Mouse (Mus musculus) cortical plate, adult 2 months (tissue): ENCODE data around the gene Ssc5d. TPM values are rescaled to one million over a fixed set of nuclear protein-coding genes. Genes with fewer than 3 reads are reported as not detected.

Source experiments
- H3K27ac ChIP-seq: fragments of 200-500 bp; 2 replicates; pipeline ENCODE4 v1.5.1; 2012; ENCODE audit warnings: low read length, control low read depth, inconsistent platforms; ENCODE audit not compliant: insufficient read depth
- H3K4me1 ChIP-seq: fragments of 200-500 bp; 2 replicates; pipeline ENCODE4 v1.6.1; 2011; ENCODE audit warnings: low read length; ENCODE audit not compliant: control insufficient read depth, insufficient read depth
- H3K4me3 ChIP-seq: fragments of 200-500 bp; 2 replicates; pipeline ENCODE4 v1.5.1; 2011; ENCODE audit warnings: mild to moderate bottlenecking, low read length, control low read depth; ENCODE audit not compliant: insufficient read depth
- CTCF ChIP-seq: fragments of 200-500 bp; IDR thresholded peaks from 2 replicates; pipeline ENCODE4 v1.5.1; 2011; ENCODE audit warnings: mild to moderate bottlenecking, control low read depth, low read length; ENCODE audit not compliant: insufficient read depth; ENCODE audit errors: extremely low read depth
- POLR2A ChIP-seq: fragments of 200-500 bp; IDR thresholded peaks from 2 replicates; pipeline ENCODE4 v1.6.1; 2011; ENCODE audit warnings: mild to moderate bottlenecking, low read length, control low read depth; ENCODE audit not compliant: insufficient read depth; ENCODE audit errors: extremely low read depth
- polyA plus RNA-seq: library from polyadenylated mRNA; depleted of rRNA; stranded (reverse); fragments of >200 nt; gene quantifications from 2 replicates; pipeline ENCODE4 v1.2.3, GENCODE M21; 2012

Ssc5d gene
- polyA plus RNA-seq, 1 experiment: 3.8 TPM

DNA sequence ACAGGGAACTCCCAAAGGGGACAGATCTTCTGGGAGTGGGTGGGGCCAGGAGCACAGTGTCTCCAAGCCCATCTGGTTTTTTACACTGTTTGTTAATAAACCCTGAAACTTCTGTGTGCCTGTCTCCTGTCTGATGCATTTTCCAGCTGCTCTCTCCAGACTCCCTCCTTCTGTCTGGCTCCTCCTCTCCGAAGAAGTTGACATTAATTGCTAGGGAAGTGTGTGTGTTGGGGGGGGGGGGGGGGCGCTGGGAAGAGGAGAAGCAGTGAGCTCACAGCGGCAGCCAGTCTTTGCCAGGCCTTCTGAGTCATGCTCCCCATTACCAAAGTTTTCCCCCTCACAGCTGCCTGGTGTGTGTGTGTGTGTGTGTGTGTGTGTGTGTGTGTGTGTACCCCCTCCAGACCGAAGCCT lies 689 bp upstream of the Ssc5d start:
- TF ChIP-seq POLR2A (0 out of 2 replicates have a peak, but pooled peaks have one; percentile 7), CTCF (no peak)
- Histone ChIP-seq H3K27ac (peak overlapping the region; percentile 37), H3K4me1 (peaks cover 8% of the 10 kb centered on the region), H3K4me3 (no peak overlapping the region)

DNA sequence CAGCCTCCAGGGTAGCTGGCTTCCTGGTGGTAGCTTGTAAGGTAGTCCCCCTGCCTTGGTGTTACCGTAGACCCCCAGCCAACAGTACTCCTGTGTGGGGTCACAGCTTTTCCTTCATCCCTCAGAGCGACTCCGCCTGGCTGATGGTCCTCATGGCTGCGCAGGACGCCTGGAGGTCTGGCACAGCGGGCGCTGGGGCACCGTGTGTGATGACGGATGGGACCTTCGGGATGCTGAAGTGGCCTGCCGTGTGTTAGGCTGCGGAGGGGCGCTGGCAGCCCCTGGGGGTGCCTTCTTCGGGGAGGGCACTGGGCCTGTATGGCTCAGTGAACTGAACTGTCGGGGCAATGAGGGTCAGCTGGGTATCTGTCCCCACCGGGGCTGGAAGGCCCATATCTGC lies 1.3 kb downstream of the Ssc5d start:
- TF ChIP-seq POLR2A (no peak), CTCF (no peak)
- H3K4me1 ChIP-seq: peaks cover 6% of the 10 kb centered on the region
- no peak overlapping the region for H3K4me3 ChIP-seq
- H3K27ac ChIP-seq: no peak overlapping the region

DNA sequence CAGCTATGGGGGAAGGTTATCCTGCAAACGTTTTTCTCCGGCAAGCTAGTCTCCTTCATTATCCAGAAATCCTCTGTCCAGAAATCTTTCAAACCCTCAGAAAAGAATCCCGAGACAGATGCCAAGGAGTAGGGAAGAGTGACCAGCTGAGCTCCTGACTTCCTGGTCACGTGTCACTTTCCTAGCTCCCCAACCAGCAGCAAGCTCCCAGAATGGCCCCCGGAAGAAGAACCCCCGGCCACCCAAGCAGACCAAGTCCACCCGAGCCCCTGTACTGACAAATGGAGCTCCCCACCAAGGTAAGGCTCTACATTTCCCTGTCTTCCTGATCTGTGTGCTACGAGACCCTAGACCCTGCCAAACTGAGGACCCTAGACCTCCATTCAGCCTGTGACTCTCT lies 2.1 kb downstream of the Ssc5d start:
- Histone ChIP-seq H3K4me1 (peaks cover 6% of the 10 kb centered on the region), H3K27ac (no peak overlapping the region), H3K4me3 (no peak overlapping the region)
- TF ChIP-seq POLR2A (no peak), CTCF (no peak)

DNA sequence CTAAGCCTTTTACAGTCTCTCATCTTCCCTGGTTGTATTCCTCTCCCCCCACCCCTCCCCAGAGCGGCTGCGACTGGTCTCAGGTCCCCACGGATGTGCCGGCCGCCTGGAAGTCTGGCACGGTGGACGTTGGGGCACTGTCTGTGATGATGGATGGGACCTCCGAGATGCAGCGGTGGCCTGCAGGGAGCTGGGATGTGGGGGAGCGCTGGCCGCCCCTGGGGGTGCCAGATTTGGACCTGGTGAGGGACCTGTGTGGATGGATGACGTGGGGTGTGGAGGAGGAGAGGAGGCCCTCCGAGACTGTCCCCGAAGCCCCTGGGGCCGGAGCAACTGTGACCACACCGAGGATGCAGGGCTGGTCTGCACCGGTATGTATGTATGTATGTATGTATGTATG lies 2.7 kb downstream of the Ssc5d start:
- Histone ChIP-seq H3K4me1 (peaks cover 6% of the 10 kb centered on the region), H3K27ac (no peak overlapping the region), H3K4me3 (no peak overlapping the region)
- TF ChIP-seq CTCF: no peak
- TF ChIP-seq POLR2A: no peak

DNA sequence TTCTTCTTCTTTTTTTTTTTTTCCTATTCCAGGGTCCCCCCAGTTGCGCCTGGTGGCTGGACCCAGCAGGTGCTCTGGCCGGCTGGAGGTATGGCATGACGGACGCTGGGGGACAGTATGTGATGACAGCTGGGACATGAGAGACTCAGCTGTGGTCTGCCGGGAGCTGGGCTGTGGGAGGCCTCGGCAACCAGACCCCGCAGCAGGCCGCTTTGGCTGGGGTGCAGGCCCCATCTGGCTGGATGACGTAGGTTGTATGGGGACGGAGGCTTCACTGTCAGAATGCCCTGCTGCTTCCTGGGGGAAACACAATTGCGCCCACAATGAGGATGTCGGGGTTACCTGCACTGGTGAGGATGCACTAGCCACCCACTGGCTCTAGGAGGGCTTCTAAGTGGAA lies 7.5 kb downstream of the Ssc5d start:
- Histone ChIP-seq H3K27ac (no peak overlapping the region), H3K4me3 (no peak overlapping the region), H3K4me1 (no peaks in the 10 kb centered on the region)
- TF ChIP-seq POLR2A (no peak), CTCF (no peak)

DNA sequence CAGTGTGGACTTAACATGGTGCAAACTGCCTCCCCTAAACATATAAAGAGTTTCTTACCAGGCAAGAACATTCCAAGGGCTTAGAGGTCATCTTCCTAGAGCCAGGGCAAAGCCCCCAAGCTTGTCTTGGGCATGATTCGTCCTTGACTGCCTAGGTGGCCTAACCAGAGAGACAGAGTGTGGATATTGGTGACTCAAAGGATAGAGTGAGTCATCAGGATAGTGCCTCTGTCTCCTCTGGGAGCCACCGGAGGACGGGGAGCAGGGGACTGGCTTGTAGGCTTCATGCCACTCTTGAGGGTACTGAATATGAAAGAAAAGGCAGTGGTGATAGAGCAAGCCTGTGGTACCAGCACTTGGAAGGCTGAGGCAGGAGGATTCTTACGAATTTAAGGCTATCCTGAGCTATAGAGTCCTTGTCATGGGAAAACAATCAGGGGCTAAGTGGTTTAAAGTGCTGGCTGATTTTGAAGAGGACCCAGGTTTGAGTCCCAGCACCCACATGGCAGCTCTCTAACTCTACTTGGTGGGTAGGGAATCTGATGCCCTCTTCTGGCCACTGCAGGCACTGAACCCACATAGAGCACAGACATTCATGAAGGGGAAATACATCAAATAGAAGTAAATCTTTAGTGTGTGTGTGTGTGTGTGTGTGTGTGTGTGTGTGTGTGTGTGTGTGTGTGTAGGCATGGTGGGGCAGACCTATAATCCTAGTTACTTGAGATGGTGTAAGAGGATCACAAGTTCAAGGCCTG lies 8.8 kb downstream of the Ssc5d start:
- no peaks in the 10 kb centered on the region for H3K4me1 ChIP-seq
- no peak overlapping the region for H3K27ac ChIP-seq
- TF ChIP-seq CTCF: no peak
- no peak for TF ChIP-seq POLR2A
- no peak overlapping the region for H3K4me3 ChIP-seq

DNA sequence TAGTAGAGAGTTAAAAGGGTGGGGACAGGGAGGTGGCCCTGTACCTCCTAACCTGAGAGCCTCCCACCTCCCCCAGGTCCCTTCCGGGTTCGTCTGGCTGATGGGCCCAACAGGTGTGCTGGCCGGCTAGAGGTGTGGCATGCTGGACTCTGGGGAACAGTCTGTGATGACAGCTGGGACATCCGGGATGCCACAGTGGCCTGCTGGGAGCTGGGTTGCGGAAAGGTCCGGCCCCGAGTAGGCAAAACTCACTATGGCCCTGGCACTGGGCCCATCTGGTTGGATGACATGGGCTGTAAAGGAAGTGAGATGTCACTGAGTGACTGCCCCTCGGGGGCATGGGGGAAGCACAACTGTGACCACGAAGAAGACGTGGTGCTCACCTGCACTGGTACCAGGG lies 11.2 kb downstream of the Ssc5d start:
- Histone ChIP-seq H3K27ac (no peak overlapping the region), H3K4me1 (no peaks in the 10 kb centered on the region), H3K4me3 (no peak overlapping the region)
- no peak for TF ChIP-seq CTCF
- TF ChIP-seq POLR2A: no peak

DNA sequence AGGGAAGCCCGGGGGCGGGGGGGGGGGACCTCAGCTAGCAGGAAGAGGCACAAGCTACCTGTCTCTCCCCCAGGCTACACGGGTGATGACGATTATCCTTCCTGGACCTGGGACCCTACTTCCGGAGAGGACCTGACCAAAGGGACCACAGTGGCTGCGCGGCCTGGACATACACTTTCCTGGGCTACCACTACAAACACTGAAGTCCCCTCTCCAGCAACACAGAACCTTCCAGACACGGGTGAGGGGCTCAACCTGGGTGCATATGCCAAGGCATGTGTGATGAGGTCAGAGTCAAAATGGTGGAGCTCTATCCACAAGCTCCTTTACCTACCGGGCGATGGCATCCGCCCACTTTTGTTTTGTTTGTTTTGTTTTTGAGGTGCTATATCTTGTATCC lies 11.8 kb downstream of the Ssc5d start:
- TF ChIP-seq POLR2A (no peak), CTCF (no peak)
- no peaks in the 10 kb centered on the region for H3K4me1 ChIP-seq
- H3K27ac ChIP-seq: no peak overlapping the region
- no peak overlapping the region for H3K4me3 ChIP-seq

DNA sequence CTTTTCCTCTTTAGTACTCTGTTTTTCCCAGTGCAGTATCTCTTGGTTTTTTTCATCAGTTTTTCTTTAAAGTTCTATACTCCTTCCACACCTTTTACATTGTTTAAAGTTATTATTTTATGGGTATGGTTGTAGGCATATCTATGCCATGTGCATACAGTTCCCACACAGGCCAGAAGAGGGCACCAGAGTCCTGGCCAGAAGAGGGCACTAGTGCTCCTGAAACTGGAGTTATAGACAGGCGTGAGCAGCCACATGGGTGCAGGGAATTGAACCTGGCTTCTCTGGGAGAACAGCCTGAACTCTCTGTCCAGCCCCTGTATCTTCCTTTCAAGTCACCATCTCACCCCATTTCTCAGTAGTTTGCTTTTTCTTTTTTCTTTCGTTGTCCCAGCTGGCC lies 12.9 kb downstream of the Ssc5d start:
- no peaks in the 10 kb centered on the region for H3K4me1 ChIP-seq
- TF ChIP-seq POLR2A: no peak
- peak; percentile 83 for TF ChIP-seq CTCF
- H3K4me3 ChIP-seq: no peak overlapping the region

DNA sequence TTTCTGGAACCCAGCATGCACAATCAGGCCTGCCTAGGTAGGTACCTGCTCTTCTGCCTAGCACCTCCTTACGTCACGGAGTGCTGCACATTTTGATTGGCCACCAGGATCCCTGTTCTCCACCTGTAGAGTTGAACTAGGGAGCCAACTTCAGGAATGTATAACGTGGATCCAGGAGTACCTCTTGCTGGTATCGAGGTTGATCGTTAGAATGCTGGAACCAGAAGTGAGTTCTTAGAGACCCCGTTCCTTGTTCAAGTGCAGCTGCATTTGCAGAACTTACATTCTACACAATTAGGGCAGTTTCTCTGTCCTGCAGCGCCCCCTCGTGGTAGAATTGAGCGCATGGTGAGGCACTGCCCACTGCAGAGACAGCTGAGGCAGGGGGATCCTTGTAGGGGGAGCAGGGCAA lies 14.5 kb downstream of the Ssc5d start:
- no peak overlapping the region for H3K27ac ChIP-seq
- H3K4me3 ChIP-seq: no peak overlapping the region
- H3K4me1 ChIP-seq: no peaks in the 10 kb centered on the region
- TF ChIP-seq POLR2A (no peak), CTCF (peak; percentile 78)

More for the DNA sequence above, 12.9 kb downstream of the Ssc5d start:
- no peak overlapping the region for H3K27ac ChIP-seq

DNA sequence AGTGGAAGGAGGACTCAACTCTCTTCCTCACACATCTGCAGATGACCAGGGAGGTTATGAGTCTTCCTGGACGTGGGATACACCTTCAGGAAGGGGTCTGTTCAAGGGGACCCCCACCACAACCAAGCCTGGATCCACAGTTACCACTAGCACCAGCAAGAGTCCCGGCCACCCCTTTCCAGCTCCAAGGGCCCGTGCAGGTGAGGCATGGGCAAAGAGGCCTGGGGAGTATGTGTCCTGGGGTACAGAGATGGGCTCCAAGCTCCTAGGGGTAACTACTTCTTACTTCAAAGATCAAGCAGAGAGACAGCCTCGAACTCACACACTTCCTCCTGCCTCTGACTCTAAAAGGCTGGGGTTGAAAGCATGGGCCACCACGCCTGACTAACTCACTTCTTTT lies 17.1 kb downstream of the Ssc5d start:
- TF ChIP-seq CTCF (no peak), POLR2A (no peak)
- H3K27ac ChIP-seq: no peak overlapping the region
- no peak overlapping the region for H3K4me3 ChIP-seq
- H3K4me1 ChIP-seq: no peaks in the 10 kb centered on the region
